Mouse (Mus musculus) embryonic facial prominence, embryonic 12.5 days (tissue): ENCODE data around the gene Acad9. TPM values are rescaled to one million over a fixed set of nuclear protein-coding genes. Genes with fewer than 3 reads are reported as not detected.
"Not testable (repeated sequence)": the region's sequence is repeated elsewhere in the genome, so short reads cannot be mapped to it uniquely, and the experiment has no call there.

ENCODE experiments used
- ATAC-seq: fragments of 200-750 bp; cut with Nextera tagmentation; 2 replicates; pipeline ENCODE4 v1.8.0; 2017; ENCODE audit not compliant: insufficient number of reproducible peaks, insufficient read depth, low FRiP score, low TSS enrichment
- H3K27ac ChIP-seq: fragments of 300-500 bp; sonication (generic); 2 replicates; pipeline ENCODE4 v1.5.1; 2016; ENCODE audit warnings: mild to moderate bottlenecking
- H3K27me3 ChIP-seq: fragments of 300-500 bp; sonication (generic); 2 replicates; pipeline ENCODE4 v1.6.1; 2016; ENCODE audit warnings: mild to moderate bottlenecking, moderate library complexity
- H3K36me3 ChIP-seq: fragments of 300-500 bp; sonication (generic); 2 replicates; pipeline ENCODE4 v1.6.1; 2016; ENCODE audit warnings: mild to moderate bottlenecking
- H3K4me1 ChIP-seq: fragments of 300-500 bp; sonication (generic); 2 replicates; pipeline ENCODE4 v1.6.1; 2016
- H3K4me2 ChIP-seq: fragments of 300-500 bp; sonication (generic); replicated peaks from 2 replicates; pipeline ENCODE4 v1.6.1; 2016; ENCODE audit warnings: mild to moderate bottlenecking, moderate library complexity
- H3K4me3 ChIP-seq: fragments of 300-500 bp; sonication (generic); 2 replicates; pipeline ENCODE4 v1.5.1; 2016; ENCODE audit warnings: mild to moderate bottlenecking
- H3K9ac ChIP-seq: fragments of 300-500 bp; sonication (generic); 2 replicates; pipeline ENCODE4 v1.6.1; 2016; ENCODE audit warnings: mild to moderate bottlenecking, moderate library complexity
- H3K9me3 ChIP-seq: fragments of 300-500 bp; sonication (generic); 2 replicates; pipeline ENCODE4 v1.6.1; 2016; ENCODE audit warnings: mild to moderate bottlenecking, moderate library complexity
- WGBS: fragments of 180-500 bp; shearing (Covaris S2); methylation state at CpG from one replicate; pipeline ENCODE4 v1.1.7; 2016; 5-methylcytosine and 5-hydroxymethylcytosine counted together
- polyA plus RNA-seq: library from polyadenylated mRNA; unstranded; fragments of >200 nt; fragmentation: Nextera tagmentation; extraction: Ambion mirVana; gene quantifications from 2 replicates; pipeline ENCODE4 v1.2.1, GENCODE M21; 2016

Acad9 gene
- polyA plus RNA-seq, 1 experiment from 2014 or later = 98.3 TPM

- Histone ChIP-seq H3K4me1 (no peaks in the 10 kb centered on the region), H3K27me3 (no peaks in the 10 kb centered on the region), H3K27ac (no peak overlapping the region), H3K9me3 (no peaks in the 10 kb centered on the region), H3K4me2 (no peak overlapping the region), H3K9ac (no peak overlapping the region), H3K36me3 (no peaks in the 10 kb centered on the region), H3K4me3 (no peak overlapping the region)
- ATAC-seq = no peak
- 88% methylated on average over 4 of the region's 4 CpGs for WGBS
Observed at GRCm38 (mm10) chr3:36116076-36116475, 50.3 kb downstream of the Acad9 start.

- H3K4me3 ChIP-seq = no peak overlapping the region
- no peak for ATAC-seq
- H3K27ac ChIP-seq = no peak overlapping the region
- no peaks in the 10 kb centered on the region for H3K9me3 ChIP-seq
- no peaks in the 10 kb centered on the region for H3K4me1 ChIP-seq
- H3K36me3 ChIP-seq = no peaks in the 10 kb centered on the region
- no peaks in the 10 kb centered on the region for H3K27me3 ChIP-seq
- no peak overlapping the region for H3K4me2 ChIP-seq
- H3K9ac ChIP-seq = no peak overlapping the region
Observed at GRCm38 (mm10) chr3:36119684-36120548, 54.1 kb downstream of the Acad9 start.

GRCm38 (mm10) chr3:36126176-36126575 is 60.4 kb downstream of the Acad9 start:
- not testable (repeated sequence) for H3K9me3 ChIP-seq, H3K4me2 ChIP-seq, H3K9ac ChIP-seq, H3K27ac ChIP-seq, H3K4me1 ChIP-seq, H3K27me3 ChIP-seq, H3K36me3 ChIP-seq, H3K4me3 ChIP-seq, ATAC-seq
- WGBS = 94% methylated on average over 9 of the region's 9 CpGs

- Histone ChIP-seq H3K4me3 (no peak overlapping the region), H3K27me3 (no peaks in the 10 kb centered on the region), H3K9me3 (no peaks in the 10 kb centered on the region), H3K4me1 (no peaks in the 10 kb centered on the region), H3K36me3 (no peaks in the 10 kb centered on the region), H3K4me2 (no peak overlapping the region), H3K9ac (no peak overlapping the region), H3K27ac (no peak overlapping the region)
- no peak for ATAC-seq
Observed at GRCm38 (mm10) chr3:36136152-36136551, 70.4 kb downstream of the Acad9 start.

GRCm38 (mm10) chr3:36137560-36137959 is 71.8 kb downstream of the Acad9 start:
- Histone ChIP-seq H3K4me2 (no peak overlapping the region), H3K27ac (no peak overlapping the region), H3K4me3 (no peak overlapping the region), H3K9ac (no peak overlapping the region), H3K27me3 (no peaks in the 10 kb centered on the region), H3K9me3 (no peaks in the 10 kb centered on the region), H3K36me3 (no peaks in the 10 kb centered on the region), H3K4me1 (no peaks in the 10 kb centered on the region)
- ATAC-seq = no peak
- WGBS = 51% methylated on average over 2 of the region's 2 CpGs

- WGBS = 78% methylated on average over 1 of the region's 1 CpGs
- Histone ChIP-seq H3K36me3 (no peaks in the 10 kb centered on the region), H3K4me3 (no peak overlapping the region), H3K9ac (no peak overlapping the region), H3K4me1 (no peaks in the 10 kb centered on the region), H3K4me2 (no peak overlapping the region), H3K27ac (no peak overlapping the region), H3K9me3 (no peaks in the 10 kb centered on the region), H3K27me3 (no peaks in the 10 kb centered on the region)
- no peak for ATAC-seq
Observed at GRCm38 (mm10) chr3:36138171-36138660, 72.4 kb downstream of the Acad9 start.

- no peak overlapping the region for H3K27ac ChIP-seq
- H3K36me3 ChIP-seq = no peaks in the 10 kb centered on the region
- H3K4me3 ChIP-seq = no peak overlapping the region
- H3K4me2 ChIP-seq = no peak overlapping the region
- H3K4me1 ChIP-seq = no peaks in the 10 kb centered on the region
- ATAC-seq = no peak
- H3K27me3 ChIP-seq = no peaks in the 10 kb centered on the region
- H3K9me3 ChIP-seq = no peaks in the 10 kb centered on the region
- no peak overlapping the region for H3K9ac ChIP-seq
Observed at GRCm38 (mm10) chr3:36138996-36139395, 73.2 kb downstream of the Acad9 start.

Other genes starting within 250 kb of the Acad9 start
- 92.8 and 103 TPM in 2 replicates for gene Dcun1d1, start 128.5 kb upstream of the Acad9 start, polyA plus RNA-seq
- gene Mccc1, start 65.3 kb upstream of the Acad9 start, polyA plus RNA-seq = 39.0 and 43.1 TPM in 2 replicates
- gene Ccdc144b, start 12.4 kb upstream of the Acad9 start, polyA plus RNA-seq = not detected in 2 replicates
- 9.5 and 10.2 TPM in 2 replicates for gene D3Ertd254e, start 85.0 kb downstream of the Acad9 start, polyA plus RNA-seq
- 0.28 and 0.41 TPM in 2 replicates for gene Qrfpr, start 156.3 kb downstream of the Acad9 start, polyA plus RNA-seq